Mouse (Mus musculus): ENCODE measurements around the gene Usp54.
"Not testable (repeated sequence)": the region's sequence is repeated elsewhere in the genome, so short reads cannot be mapped to it uniquely, and the experiment has no call there.

Usp54 gene

DNA sequence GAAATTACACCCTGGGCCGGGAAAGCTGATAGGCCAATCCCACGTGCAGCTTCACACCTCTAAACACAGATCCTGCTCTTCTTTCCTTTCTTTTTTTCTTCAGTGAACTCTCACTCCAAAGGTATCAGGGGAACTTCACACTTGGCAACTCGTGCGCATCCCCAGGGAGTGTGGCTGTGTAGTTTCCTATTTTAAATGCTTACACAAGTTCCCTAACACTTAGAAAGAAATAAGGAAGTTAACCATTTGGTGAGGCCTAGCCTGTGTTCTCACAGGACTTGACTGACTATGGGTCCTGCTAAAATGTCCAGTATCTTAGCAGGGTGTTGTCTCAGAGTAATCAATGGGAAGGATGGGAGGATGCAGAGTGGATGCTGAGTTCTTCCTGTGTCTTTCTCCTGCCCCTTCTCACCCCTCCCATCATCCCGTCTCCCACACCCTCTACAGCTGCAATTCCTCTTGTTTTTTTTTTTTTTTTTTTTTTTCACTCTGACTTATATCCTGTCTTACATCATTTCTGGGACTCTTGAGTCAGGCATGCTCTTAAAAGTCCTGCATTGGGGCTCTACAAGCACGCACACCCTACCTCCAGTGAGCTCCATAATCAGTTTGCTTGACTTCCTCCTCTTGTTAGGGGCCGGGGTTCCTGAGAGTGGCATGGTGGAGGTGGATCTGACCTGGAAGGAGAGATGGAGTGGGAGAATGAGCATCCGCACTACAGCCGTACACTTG lies 14.0 kb upstream of the Usp54 start:
- DNase-seq (ENCODE audit: low spot score in 2 of 2) = no peak

DNA sequence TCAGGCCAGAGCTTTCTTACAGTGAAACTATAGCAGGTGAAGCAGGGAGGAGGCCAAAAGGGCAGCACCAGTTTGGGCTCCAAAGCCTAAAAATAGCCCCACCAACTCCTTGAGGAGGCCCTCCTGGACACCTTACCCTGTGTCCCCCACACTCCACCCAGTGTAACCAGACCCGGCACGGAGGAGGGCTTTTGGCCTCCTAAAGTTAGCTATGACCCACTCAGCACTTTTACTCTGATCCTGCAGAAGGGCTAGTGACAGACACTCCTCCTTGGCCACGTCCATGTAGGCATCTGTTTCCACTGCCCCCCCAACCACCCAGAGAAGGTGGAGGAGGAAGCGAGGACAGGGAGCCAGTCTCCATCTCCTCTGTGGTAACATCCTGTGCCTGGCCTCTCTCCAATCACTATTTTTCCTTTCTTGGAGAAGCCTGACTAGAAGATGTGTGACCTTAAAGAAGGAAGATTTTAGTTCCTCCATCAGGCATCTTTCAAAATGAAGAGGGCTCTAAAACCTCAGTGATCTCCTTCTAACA lies 10.9 kb upstream of the Usp54 start:
- no peak for DNase-seq (ENCODE audit: low spot score in 2 of 2)

DNA sequence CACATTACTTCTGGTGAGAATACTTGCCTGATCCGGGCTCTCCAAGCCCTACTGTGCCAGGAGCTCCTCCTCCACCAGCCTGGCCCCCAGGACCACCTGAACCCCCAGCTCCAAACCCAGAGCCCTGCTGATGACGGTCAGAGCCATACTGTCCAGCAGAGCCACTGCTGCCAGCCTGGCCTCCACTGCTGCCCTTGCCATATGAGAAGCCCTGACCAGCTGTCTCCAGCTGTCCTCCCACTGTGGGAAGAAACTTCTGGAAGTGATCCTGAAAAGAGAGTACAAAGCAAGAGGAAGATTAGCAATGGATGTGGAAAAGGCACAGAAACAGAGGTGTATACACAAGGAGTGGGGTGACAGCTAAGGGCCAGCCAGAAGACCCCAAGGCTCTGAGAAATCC lies 10.1 kb upstream of the Usp54 start:
- no peak for DNase-seq (ENCODE audit: low spot score in 2 of 2)

DNA sequence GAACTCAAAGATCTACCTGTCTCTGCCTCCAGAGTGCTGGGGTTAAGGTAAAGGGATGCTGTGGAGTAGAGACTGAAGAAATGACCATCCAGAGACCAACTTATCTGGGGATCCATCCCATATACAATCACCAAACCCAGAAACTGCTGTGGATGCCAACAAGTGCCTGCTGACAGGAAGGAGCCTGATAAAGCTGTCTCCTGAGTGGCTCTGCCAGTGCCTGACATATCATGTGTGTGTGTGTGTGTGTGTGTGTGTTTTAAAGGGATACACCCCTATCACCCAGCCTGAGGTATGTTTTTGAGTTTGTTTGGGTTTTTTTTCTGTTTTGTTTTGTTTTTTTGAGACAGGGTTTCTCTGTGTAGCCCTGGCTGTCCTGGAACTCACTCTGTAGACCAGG lies 5.5 kb upstream of the Usp54 start:
- DNase-seq (ENCODE audit: low spot score in 2 of 2) = no peak

DNA sequence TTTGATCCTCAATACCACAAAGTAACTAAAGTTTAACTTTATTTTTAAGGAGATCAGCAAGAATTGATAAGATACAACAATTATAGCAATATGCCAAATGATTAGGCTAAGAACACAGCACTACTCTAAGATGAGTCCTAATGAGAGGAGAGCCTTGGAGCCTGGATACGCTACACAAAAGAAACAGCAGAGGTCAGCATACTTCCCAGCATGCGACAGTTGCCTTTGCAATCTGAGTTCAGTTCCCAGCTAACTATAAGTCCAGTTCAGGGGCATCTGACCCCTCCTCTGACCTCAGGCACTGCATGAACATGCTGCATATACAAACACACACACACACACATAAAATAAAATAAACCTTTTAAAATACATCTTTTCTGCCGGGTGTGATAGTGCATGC lies 4.7 kb upstream of the Usp54 start:
- DNase-seq (ENCODE audit: low spot score in 2 of 2) = no peak

DNA sequence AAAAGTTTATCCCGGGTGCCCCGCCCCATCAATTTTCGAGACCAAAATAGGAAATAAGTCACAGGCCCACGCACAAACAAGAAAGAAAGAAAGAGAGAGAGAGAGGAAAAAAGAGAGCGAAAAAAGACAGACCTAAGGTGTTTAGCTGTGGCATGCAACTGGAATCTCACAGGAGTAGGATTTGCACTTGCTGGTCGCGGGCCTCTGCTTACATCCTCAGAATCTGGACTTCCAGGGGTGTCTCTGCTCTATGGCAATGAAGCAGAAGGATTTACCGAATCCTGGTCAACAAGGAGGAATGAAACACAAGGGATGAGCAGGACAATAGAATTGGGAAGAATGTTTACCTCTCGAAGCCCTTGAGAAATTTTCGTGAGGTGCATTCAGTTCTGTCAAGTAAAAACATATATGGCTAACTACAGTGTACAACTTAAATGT lies 594 bp upstream of the Usp54 start:
- no peak for DNase-seq (ENCODE audit: low spot score in 2 of 2)

DNA sequence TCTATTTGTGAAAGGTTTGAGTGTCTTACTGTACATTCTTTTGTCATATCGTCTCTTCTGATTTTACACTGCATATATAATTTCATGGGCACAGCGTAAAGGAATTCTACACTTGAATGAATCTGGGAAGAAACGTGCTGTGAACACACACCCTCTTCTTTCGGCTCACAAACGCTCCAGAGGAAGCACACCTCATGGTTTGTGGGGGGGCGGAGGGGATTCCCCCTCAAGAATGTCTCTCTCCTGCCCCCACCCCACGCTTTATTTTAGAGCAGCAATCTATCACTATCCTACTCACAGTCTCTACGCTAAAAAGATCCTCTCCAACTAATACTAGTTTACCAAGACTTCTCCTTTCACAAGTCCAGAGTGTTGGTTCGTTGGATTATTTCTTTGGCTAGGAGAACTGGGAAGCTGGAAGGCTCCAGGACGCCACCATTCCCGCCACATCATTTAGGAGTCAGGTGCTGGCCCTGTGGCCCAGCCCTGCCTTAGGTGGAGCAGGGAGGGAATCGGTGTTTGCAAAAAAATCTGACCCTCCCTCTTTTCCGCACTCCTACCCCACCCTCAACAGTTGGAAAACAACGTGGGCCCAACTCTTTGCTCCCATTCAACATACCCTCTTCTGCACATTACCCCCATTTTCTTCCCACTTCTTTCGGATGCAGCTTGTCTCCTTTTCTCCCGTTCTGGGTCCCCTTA lies 794 bp downstream of the Usp54 start:
- no peak for DNase-seq (ENCODE audit: low spot score in 2 of 2)

DNA sequence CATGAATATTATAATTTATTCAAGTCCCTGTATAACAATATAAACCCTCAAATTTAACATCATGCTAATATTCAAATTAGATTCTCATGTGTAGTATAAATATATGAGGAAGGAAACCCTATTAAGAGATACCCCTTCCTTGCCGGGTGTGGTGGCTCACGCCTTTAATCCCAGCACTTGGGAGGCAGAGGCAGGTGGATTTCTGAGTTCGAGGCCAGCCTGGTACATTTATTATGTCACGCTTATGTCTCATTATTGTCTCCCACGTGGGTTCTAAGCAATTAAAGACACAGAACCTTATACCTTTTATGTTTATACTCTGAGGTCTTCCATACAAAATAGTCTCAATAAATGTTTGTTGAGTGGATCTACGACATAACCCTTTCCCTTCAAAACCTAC lies 2.2 kb downstream of the Usp54 start:
- DNase-seq (ENCODE audit: low spot score in 2 of 2) = no peak

DNA sequence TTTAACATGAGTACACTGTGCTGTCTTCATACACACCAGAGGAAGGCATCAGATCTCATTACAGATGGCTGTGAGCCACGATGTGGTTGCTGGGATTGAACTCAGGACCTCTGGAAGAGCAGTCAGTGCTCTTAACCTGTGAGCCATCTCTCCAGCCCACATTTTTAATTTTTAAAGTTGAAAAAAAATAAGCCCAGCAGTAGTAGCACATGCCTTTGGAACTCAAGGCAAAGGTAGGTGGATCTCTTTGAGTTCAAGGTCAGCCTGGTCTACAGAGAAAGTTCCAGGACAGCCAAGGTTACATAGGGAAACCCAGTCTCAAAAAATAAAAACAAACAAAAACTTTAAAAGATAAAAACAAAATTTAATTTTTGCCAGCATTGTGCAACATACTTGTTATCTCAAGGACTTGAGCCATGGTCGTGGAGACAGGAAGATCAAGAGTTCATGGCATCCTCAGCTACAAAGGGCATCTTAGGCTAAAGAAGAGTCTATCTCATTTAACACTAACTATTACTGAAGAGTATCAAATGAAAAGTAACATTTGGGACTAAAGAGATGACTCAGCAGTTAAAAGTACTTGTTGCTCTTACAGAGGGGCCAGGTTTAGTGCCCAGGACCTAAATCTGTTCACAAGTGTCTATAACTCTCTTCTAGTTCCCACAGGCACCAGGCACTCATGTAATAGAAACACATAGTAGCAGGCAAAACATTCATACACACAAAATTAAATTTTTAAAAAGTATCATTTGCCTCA lies 2.9 kb downstream of the Usp54 start:
- no peak for DNase-seq (ENCODE audit: low spot score in 2 of 2)

DNA sequence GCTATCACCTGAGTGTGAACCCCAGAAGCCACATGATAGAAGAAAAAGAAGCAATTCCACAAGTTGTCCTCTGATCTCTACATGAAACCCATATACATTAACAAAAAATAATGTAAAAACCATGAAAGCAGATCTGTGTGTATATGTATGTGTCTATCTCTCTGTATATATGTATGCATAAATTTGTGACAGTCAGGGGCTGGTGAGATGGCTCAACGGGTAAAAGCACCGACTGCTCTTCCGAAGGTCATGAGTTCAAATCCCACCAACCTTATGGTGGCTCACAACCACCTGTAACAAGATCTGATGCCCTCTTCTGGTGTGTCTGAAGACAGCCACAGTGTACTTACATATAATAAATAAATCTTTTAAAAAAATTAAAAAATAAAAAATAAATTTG lies 3.9 kb downstream of the Usp54 start:
- not testable (repeated sequence) for DNase-seq (ENCODE audit: low spot score in 2 of 2)

DNA sequence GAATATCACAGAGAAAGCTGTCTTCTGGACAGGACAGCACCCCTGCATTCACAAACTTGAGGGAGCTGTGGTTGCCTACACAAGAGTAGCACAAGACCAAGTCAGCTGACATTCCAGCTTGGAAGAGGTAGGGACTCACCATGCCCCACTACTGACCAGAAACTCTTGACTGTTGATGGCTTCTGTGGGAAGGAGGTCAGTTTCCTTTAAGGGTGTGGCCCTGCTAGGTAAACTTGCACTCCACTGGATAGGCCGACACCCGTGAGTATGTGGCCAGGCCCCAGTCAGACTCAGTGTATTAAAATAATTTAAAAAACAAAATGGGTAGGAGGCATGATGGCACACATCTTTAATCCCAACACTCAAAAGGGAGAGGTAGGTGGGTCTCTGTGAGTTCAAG lies 5.3 kb downstream of the Usp54 start:
- DNase-seq (ENCODE audit: low spot score in 2 of 2) = no peak

DNA sequence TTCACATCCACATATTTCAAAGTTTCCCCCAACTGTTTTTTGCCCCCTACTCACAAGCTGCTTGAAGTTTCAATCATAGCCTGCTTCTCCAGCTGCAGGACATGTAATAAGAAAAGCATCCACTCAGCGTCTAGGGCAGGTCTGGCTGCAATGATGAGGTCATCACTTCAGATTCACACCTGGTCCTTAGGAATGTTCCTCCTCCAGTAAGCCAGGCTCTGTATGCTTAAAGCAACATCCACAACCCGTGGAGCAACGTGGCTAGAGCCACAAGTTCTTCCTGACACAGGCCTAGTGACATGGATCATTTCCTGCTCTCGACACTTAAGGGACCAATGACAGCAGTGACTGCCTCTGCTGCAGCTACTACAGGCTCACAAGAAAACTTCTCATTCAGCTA lies 9.6 kb downstream of the Usp54 start:
- DNase-seq (ENCODE audit: low spot score in 2 of 2) = no peak

DNA sequence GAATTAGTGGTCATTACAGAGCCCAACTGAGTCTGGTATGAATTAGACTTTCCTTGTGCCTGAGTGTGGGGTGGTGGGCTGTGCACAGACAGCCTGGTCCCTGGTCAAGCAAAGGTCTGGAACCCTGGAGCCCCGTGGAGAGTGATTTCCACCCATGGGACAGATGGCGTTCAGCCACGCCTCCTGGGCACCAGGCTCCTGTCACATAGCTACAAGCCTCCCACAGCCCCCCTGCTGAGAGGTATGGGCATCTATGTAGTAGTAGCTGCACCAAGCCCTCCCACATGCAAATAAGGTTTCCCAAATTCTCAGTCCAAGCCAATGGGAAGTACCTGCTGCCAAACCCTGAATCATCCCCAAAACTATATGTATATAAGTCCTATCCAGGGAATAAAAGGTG lies 13.9 kb downstream of the Usp54 start:
- DNase-seq (ENCODE audit: low spot score in 2 of 2) = no peak

DNA sequence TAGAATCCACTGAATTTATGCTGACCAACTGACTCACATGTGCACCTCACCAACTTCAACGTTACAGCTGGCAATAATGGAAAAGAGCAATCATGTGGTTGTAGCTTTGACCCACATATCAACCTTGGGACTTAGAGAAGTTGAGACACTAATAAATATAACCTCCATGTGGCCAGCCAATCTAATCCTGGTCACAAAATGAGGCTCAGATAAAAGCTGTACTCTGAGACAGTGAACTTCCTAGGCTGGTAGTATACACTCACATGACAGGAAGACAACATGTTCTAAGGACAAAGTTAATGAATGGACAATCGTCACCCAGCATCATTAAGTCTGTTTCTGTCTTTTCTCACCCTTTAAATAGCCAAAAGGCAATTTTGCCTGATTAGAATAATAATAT lies 14.4 kb downstream of the Usp54 start:
- no peak for DNase-seq (ENCODE audit: low spot score in 2 of 2)

DNA sequence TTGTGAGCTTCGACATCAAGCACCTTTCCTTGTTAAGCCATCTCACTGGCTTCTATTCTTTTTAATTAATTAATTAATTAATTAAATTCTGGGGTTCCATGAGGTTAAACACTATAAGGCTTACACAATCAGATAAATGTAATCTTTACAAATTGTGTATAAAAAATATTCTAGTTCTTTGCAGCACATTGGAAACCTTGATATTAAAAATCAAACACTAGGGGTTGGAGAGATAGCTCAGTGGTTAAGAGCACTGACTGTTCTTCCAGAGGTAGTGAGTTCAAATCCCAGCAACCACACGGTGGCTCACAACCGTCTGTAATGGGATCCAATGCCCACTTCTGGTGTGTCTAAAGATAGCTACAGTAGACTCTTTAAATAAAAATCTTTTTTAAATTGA lies 18.0 kb downstream of the Usp54 start:
- DNase-seq (ENCODE audit: low spot score in 2 of 2) = no peak

DNA sequence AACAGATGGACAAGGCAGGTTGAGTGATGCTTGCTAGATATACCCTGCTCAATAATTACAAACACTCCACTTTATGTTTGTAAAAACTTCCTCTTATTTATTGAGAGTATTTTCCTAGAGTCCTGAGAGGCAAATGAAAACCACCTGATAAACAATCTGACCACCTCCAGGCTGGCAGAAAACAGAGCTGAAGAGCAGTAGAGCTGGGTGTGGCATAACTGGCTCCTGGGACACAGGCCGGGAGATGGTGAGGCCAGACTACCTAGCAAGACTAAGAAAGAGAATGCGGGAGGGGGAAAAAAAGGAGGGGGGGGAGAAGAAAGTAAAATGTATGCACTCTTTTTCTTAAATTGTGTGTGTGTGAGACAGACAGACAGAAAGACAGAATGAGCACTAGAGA lies 18.5 kb downstream of the Usp54 start:
- DNase-seq (ENCODE audit: low spot score in 2 of 2) = no peak

DNA sequence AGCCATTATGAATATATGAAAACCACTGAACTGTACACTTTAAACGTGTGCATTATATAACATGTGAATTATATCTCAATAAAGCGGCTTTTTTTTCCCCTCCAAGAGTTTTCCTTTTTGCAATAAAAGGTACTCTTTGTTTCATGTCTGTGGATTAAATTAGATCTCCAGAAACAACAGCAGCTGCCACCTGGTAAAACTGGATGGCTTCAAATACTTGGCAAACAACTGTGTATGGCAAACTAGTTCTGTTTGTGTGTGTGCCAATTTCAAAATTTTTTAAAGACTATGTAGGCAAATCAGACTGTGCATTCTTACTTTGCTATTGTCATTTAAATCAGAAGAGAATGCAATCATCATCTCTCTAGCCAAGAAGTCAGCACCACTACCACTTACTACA lies 19.0 kb downstream of the Usp54 start:
- no peak for DNase-seq (ENCODE audit: low spot score in 2 of 2)

DNA sequence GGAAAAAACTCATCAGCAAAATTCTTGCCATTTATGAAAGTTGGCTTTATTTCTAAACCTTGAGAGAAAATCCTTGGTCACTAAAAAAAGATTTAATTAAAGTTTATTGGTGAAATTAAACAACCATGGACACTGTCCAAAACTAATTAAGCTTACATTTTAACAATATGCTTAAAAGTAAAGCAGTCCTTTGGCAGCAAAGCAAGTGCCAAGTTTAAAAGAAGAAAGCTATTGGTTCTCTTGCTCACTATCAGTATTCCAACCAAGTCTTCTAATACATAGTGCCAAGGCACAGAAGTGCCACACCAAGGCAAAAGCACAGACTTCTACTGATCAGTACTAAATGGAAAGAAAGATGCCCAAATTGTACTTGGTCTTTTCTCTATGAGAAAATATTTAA lies 21.7 kb downstream of the Usp54 start:
- DNase-seq (ENCODE audit: low spot score in 2 of 2) = no peak

DNA sequence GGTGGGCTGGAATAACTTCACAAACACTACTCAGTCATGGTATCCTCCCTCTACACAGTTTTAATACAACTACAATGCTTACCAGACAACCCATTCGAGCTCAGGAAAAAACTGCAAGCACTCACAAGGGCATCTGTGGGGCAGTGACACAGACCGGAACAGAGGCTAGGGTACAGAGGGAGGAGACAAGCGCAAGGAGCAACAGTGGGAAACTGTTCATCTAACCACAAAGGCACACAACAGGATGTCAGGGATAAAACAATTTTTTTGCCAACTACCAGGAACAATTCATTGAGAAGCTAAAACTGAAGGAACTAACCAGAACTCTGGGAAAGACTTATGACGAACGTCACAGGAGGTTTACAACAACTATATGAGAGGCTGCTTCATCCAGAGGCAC lies 22.7 kb downstream of the Usp54 start:
- DNase-seq (ENCODE audit: low spot score in 2 of 2) = no peak

DNA sequence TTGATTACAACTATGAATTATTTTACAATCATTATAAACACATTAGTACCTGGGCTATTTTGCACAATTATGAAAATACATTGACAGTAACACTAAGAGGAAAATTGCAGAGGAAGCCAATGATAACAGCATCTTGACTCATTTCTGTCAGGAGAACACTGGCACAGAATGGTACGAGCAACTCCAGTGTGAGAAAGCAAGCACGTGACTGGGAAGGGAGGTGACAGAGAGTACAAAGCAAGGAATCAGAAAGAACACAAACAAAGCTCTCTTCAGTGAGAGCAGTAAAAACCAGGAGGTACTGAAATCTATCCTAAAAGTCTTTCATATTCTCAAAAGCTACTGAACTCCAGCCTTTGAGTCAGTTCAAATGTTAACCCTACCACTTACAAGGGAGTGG lies 24.4 kb downstream of the Usp54 start:
- no peak for DNase-seq (ENCODE audit: low spot score in 2 of 2)

DNA sequence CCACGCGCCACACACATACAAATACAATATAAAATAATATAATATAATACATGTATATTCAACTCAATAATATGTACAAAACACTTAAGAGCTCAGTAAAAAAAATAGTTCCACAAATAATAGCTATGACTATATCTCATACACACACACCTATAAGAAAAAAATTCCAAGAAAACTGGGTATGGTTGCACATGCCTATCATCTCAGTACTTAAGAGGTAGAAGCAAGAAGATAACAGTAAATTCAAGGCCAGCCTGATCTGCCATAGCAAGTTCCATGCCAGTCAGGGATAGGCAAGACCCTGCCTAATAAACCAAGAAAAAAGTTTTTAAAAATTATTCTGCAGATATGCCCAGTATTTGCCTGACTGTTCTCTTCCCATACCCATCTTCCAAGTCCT lies 25.8 kb downstream of the Usp54 start:
- no peak for DNase-seq (ENCODE audit: low spot score in 2 of 2)

DNA sequence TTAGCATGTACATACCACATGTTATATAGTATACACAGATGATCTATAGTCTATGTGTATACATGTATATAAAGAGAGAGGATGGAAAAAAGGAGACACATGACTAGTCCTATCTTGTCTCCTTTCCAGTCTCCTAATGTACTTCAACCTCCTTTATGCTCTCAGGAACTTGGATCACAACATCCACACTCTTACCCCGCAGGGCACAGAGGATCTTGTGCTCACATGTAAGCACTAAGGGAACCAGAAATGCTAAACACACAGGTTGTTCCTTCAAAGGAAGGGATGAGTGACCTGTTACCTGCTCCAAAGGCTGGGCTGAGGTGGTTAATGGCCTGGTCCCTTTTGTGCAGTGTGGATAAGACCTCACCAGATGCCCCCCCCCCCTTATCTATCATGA lies 28.0 kb downstream of the Usp54 start:
- DNase-seq (ENCODE audit: low spot score in 2 of 2) = no peak

DNA sequence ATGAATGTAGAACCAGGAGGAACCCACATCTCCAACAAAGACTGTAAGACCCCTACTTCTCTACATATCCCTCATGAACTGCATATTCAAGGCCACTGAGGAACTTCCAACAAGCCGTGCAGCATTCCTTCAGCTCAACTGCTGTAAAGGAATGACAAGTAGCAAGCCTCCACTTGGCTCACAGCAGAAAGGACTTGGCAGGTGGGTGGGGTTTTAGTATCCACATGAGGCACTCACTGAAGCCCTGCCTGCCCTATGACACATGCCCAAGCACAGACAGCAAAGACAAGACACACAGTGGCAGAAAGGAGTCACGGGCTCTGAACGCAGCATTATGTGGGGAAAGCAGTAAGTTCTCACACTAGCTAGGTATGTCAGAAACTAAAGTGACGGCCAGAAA lies 30.7 kb downstream of the Usp54 start:
- no peak for DNase-seq (ENCODE audit: low spot score in 2 of 2)

All from frontal cortex, postnatal 10 days (tissue).